Mouse (Mus musculus) cerebellum, adult 2 months (tissue): ENCODE data around the gene Clasp2.

Experiments used
- CTCF ChIP-seq: fragments of 200-500 bp; IDR thresholded peaks from 2 replicates; pipeline ENCODE4 v1.5.1; 2011; ENCODE audit warnings: low read depth, mild to moderate bottlenecking, control low read depth, low read length, moderate library complexity, borderline replicate concordance; ENCODE audit not compliant: insufficient read depth
- POLR2A ChIP-seq: fragments of 200-500 bp; IDR thresholded peaks from 2 replicates; pipeline ENCODE4 v1.6.1; 2011; ENCODE audit warnings: low read length, control low read depth, borderline replicate concordance; ENCODE audit not compliant: insufficient read depth

- peak; percentile 88 for TF ChIP-seq POLR2A
- no peak for TF ChIP-seq CTCF
These were observed 51.6 kb downstream of the Clasp2 start for GRCm38 (mm10) chr9:113792651-113793512.
